Mouse (Mus musculus): ENCODE results near the gene Col4a3.

Gene Col4a3

DNA sequence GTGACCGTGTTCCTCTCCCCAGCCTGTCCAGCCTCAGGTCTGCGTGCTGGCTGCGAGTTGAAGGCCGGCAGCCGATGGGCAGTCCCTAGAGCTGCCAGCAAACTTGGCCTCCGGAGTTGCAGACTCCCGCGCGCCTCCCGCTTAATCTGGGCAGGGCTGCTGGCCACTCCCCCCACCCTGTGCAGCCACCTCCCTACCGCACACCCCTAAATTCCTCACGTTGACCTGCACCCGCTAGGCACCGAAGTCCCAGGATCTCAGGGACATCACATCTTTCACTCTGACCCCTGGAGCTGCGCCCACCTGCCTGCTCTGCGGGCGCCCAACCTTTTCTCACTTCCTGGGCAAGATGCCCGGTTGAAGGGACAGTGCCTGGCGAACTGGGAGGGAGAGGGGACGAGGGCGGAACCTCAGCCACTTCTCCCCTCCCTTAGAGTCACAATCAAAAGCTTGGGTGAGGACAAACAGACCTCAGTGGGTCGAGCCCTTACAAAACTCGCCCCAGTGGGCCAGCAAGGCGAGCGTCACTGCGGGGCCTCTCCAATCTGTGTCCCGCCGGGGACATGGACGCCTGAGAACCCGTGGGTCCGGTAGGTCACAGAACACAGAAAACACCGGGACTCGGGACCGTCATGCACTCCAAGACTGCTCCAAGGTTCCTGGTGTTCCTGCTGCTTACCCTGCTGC lies at the start of gene Col4a3, which contains the start of gene Col4a4:
Gene Col4a3 (plus strand): TSS at position 209 of the 687 bp plus-strand sequence.
Gene Col4a4 (minus strand): TSS at position 137 of the 687 bp plus-strand sequence.
- peak; percentile 60 to 76 for DNase-seq

GRCm38 (mm10) chr1:82537848-82538247 lies 48.9 kb upstream of the Col4a3 start:
- no peak for DNase-seq

GRCm38 (mm10) chr1:82540056-82540455 lies 46.7 kb upstream of the Col4a3 start:
- no peak for DNase-seq

DNA sequence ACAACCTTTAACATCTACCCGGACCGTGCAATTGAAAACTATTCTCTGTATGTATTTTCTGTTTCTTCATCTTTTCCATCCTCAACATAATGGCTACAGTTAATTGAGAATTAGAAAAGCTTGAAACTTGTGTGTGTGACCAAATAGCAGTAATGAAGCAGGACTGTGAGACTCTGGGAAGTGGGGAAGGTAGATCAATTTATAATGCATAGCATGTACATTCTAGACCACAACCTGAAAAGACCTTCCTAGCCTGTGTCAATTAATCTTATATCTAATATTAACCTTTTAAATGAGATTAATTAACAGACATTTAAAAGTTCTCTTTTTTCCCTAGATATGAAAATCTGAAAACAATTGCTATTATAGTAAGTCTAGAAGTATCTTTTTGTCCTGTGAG lies 42.8 kb upstream of the Col4a3 start:
- DNase-seq: no peak

DNA sequence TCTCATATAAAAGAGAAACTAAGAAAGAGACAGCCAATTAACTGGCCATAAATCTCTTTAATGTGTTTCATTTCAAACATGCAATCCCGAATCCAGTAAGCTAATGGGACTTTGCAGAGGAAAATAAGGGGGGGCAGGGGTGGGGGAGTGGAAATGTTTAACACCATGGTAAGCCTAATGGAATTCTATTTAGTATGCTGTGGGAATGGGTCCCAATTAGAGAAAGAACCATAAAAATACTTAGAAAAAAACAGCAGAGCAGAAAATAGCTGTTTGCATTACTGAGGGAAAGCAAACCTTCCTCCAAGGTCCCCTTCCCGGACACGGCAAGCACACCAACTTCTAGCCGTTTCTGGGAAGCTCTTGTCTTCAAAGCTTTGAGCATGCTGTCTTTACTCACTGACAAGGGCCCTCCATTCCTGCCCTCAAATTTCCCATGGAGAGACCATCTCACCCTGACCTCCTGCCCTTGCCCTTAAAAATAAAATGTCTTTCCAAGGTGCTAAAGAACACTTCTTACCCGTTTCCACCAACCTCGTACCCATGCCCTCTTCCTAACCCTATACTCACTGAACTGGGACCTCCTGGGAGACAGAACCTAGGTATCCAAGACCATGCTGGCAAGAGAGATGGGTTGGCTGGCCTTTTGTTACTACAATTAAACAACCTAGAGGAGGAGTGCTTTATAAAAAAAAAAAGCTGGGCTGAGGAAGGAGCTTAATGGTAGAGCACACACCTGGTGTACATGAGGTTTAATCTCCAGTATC lies 42.1 kb upstream of the Col4a3 start:
- no peak for DNase-seq

GRCm38 (mm10) chr1:82545199-82545960 lies 41.3 kb upstream of the Col4a3 start:
- DNase-seq: no peak

- DNase-seq: peak in 1 of 2 experiments; percentile 18
These were observed 32.3 kb upstream of the Col4a3 start for GRCm38 (mm10) chr1:82554443-82554850.

DNA sequence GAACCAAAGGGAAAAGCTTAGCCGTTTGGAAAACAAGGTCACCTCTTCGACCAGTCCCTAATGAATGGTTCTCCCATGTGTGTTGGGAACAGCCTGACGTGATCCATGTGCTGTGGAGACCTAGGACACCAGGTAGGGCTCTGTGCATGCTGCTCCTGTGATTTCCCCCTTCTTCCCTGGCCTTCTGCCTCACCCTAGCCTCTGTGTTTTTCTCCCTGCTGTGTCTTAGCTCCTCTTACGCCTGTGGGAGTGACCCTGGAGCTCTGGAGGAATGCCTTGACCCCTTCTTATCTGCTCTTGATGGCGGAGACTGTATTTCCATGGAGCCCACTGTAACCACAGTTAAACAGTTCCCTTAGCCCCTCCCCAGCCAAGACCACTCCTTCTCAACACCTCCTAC lies 31.8 kb upstream of the Col4a3 start:
- no peak for DNase-seq

- no peak for DNase-seq
These were observed 26.5 kb upstream of the Col4a3 start for GRCm38 (mm10) chr1:82560223-82560622.

GRCm38 (mm10) chr1:82569405-82569804 lies 17.3 kb upstream of the Col4a3 start:
- no peak for DNase-seq

DNA sequence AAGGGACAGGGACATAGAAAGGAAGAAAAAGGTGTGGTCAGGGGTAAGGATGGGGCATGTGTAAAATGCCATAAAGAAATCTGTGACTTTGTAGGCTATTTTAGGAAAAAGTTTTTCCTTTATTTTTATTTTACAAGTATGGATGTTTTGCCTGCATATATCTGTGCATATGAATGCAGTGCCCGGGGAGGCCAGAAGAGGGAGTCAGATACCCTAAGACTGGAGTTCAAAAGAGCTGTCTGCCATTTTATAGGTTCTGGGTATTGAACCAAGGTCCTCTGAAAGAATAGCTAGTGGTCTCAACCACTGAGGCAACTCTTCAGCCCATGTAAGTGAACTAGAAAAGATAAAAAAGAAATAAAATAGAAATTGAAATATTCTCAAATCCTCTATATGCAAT lies 15.0 kb upstream of the Col4a3 start:
- DNase-seq: no peak

DNA sequence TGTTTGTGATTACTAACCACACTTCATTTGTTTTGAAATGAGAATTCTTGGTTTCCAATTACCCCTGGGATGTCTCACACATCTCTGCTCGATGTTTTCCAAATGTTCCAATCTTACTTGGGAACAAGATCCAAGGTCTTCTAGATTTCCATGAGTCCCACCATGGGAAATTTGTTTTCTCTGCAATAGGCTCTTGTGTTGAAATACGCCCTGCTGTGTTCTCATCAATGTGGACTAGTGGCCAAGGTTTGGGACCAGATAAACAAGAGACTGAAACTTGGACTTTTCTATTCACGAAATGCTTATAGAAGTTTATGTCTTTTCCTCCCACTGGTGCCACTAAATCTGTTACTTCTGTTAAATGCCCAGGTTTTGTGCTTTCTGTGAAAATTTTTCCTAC lies 11.0 kb upstream of the Col4a3 start:
- no peak for DNase-seq

GRCm38 (mm10) chr1:82576182-82576581 lies 10.5 kb upstream of the Col4a3 start:
- DNase-seq: no peak

- no peak for DNase-seq
These were observed 9.4 kb upstream of the Col4a3 start for GRCm38 (mm10) chr1:82577339-82577738.

DNA sequence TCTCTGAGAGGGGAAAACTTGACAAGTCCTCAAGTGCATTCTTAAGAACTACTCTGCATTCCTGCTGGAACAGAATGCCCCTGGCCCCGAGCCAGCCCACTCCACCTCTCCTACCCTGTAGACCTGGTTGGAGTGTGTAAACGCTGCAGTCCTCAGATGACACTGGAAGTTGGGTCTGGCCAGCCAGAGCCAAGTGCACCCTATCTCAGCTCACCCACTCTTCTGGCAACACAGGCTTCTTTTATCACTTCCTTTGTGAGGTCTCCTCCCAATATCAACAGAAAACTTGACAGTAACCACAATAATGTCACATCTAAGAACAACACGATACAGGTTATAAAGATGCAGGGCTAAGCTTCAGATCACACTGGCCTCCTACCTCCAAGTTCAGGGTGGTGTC lies 8.8 kb upstream of the Col4a3 start:
- DNase-seq: peak; percentile 84 to 93

GRCm38 (mm10) chr1:82578320-82578719 lies 8.4 kb upstream of the Col4a3 start:
- DNase-seq: no peak

DNA sequence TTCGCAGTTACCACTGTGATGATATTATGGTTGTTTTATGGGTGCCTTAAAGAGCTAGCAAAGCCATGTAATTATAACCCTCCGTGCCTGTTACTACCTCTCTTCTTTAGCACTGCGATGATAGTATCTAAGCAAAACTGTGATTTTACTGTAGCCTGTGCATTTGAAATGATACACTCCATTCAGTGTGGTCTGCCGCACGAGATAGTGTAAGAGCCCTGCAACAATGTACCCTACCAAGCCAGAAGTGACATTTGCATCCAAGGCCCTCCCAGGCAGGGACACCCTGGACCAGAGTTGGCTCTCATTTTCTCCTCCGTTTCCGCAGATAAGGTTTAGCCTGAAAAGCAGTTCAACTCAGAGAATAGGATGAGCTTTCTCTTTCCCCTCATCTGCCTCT lies 740 bp upstream of the Col4a3 start:
- no peak for DNase-seq

GRCm38 (mm10) chr1:82590266-82590665 lies 3.5 kb downstream of the Col4a3 start:
- no peak for DNase-seq

DNA sequence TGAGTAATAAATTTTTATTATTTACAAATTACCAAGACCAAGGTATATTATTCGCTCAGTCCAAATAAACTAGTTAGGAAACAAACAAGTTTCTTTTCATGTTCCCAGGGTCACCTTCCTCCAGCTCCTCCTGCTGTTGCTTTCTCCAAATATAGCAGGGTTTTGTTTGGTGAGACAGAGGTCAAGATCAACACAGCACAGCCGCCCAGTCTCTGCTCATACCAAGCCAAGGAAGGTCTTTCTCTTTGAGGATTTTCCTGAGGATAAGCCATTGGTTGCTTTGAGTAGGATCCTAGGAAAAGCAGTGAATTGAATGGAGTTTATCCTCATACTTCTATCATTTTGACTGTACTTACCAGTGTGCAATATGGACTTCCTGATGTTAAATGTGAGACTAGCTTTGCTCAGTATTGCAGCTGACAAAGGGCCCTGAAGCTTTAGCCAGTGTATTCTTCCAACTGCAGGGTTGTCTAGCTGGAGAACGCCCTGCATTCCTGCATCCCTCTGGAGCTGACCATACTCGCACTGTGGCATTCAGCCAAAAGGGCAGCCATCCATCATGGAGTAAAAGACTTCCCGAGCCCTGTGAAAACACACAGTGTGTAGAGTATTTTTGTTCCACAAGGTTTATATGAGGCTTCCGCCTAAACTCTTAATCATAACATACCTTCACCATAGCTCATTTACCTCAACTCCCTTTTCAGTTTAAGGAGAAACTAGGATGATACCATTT lies 10.3 kb downstream of the Col4a3 start:
- DNase-seq: peak; percentile 75 to 84

GRCm38 (mm10) chr1:82603198-82603950 lies 16.7 kb downstream of the Col4a3 start:
- DNase-seq: peak; percentile 4 to 55

DNA sequence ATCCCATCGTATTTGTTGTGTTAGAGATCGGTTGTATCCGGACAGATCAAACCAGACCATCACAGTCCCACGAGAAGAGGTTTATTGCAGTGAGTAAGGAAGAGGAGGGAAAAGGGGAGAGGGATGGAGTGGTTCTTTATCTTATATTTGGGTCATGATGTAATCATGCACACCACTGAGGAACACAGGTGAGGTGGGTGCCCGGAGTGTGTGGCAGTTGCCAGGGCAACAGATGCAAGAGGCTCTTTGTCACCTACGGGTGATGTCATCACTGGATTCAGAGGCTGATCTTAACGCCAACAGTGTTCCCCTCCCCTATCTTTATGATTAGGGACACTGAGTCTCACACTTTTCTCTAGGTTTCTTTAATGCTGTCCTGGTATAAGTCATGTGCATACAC lies 18.6 kb downstream of the Col4a3 start:
- DNase-seq: peak in 1 of 2 experiments; percentile 3

DNA sequence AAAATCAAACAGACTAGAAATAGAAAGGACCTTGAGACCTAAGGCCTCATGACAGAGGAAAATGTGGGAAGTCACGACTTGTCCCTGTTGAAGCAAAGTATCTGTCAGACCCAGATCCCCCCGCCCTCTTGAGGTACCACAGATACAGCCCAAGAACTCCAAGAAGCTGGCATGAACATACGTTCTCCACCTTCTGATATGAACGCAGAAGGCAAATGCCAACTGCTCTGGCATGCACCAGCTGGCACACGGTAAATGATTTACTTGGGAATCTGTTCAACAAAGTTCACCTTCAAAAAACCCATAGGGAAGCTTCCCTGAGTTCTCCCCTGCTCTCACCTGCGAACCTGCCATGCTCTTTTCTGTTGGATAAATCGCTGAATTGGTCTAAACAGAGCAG lies 19.1 kb downstream of the Col4a3 start:
- DNase-seq: no peak

Measured in lung, postnatal 4 days (tissue).